Mouse (Mus musculus): ENCODE data around the gene Polr3h. TPM values are rescaled to one million over a fixed set of nuclear protein-coding genes. Genes with fewer than 3 reads are reported as not detected.
A peak's percentile ranks its signal among the peaks of the same experiment; 100 is the strongest.

Gene Polr3h
- polyA plus RNA-seq, 1 experiment: 2.8 TPM

GRCm38 (mm10) chr15:81882348-81882747 lies 43.7 kb downstream of the Polr3h start:
- Histone ChIP-seq H3K4me1 (ENCODE audit: control insufficient read depth, insufficient read depth, insufficient read length, low read length) (peaks cover 12% of the 10 kb centered on the region), H3K27ac (replicated peaks; ENCODE audit: low read depth, low read length) (peak overlapping the region; percentile 10; the same call in 1 of the 2 replicates), H3K4me3 (ENCODE audit: insufficient read depth, low read depth, low read length) (no peak overlapping the region)

- peaks cover 12% of the 10 kb centered on the region for H3K4me1 ChIP-seq (ENCODE audit: control insufficient read depth, insufficient read depth, insufficient read length, low read length)
- H3K27ac ChIP-seq (replicated peaks; ENCODE audit: low read depth, low read length): peak overlapping the region; percentile 33
- H3K4me3 ChIP-seq (ENCODE audit: insufficient read depth, low read depth, low read length): peak overlapping the region; percentile 3
Measured at GRCm38 (mm10) chr15:81879531-81880401, 46.3 kb downstream of the Polr3h start.

GRCm38 (mm10) chr15:81872262-81873136 lies 53.5 kb downstream of the Polr3h start, which contains the start of gene Aco2:
Aco2 (plus strand) TSS chr15:81872309.
- H3K4me1 ChIP-seq (ENCODE audit: control insufficient read depth, insufficient read depth, insufficient read length, low read length): 0 out of 2 replicates have a peak, but pooled peaks cover 3% of the 10 kb centered on the region
- H3K27ac ChIP-seq (replicated peaks; ENCODE audit: low read depth, low read length): peak within 1 kb of the TSS; percentile 99
- H3K4me3 ChIP-seq (ENCODE audit: insufficient read depth, low read depth, low read length): peak within 1 kb of the TSS; percentile 74

GRCm38 (mm10) chr15:81871604-81872261 lies 54.3 kb downstream of the Polr3h start, which contains the start of gene Phf5a:
Phf5a (minus strand) TSS chr15:81871911.
- Histone ChIP-seq H3K4me1 (ENCODE audit: control insufficient read depth, insufficient read depth, insufficient read length, low read length) (0 out of 2 replicates have a peak, but pooled peaks cover 3% of the 10 kb centered on the region), H3K4me3 (ENCODE audit: insufficient read depth, low read depth, low read length) (peak within 1 kb of the TSS; percentile 74), H3K27ac (replicated peaks; ENCODE audit: low read depth, low read length) (peak within 1 kb of the TSS; percentile 99)

- Histone ChIP-seq H3K4me1 (ENCODE audit: control insufficient read depth, insufficient read depth, insufficient read length, low read length) (0 out of 2 replicates have a peak, but pooled peaks cover 3% of the 10 kb centered on the region), H3K27ac (replicated peaks; ENCODE audit: low read depth, low read length) (no peak overlapping the region)
Measured at GRCm38 (mm10) chr15:81869985-81870384, 56.1 kb downstream of the Polr3h start.

GRCm38 (mm10) chr15:81864238-81864637 lies 61.8 kb downstream of the Polr3h start:
- Histone ChIP-seq H3K4me3 (ENCODE audit: insufficient read depth, low read depth, low read length) (no peak overlapping the region), H3K27ac (replicated peaks; ENCODE audit: low read depth, low read length) (no peak overlapping the region), H3K4me1 (ENCODE audit: control insufficient read depth, insufficient read depth, insufficient read length, low read length) (no peaks in the 10 kb centered on the region)

More at GRCm38 (mm10) chr15:81869985-81870384, 56.1 kb downstream of the Polr3h start:
- no peak overlapping the region for H3K4me3 ChIP-seq (ENCODE audit: insufficient read depth, low read depth, low read length)

- no peak overlapping the region for H3K4me3 ChIP-seq (ENCODE audit: insufficient read depth, low read depth, low read length)
- H3K27ac ChIP-seq (replicated peaks; ENCODE audit: low read depth, low read length): peak overlapping the region; percentile 71
- H3K4me1 ChIP-seq (ENCODE audit: control insufficient read depth, insufficient read depth, insufficient read length, low read length): no peaks in the 10 kb centered on the region
Measured at GRCm38 (mm10) chr15:81860471-81861135, 65.4 kb downstream of the Polr3h start.

GRCm38 (mm10) chr15:81859330-81860255 lies 66.4 kb downstream of the Polr3h start:
- no peaks in the 10 kb centered on the region for H3K4me1 ChIP-seq (ENCODE audit: control insufficient read depth, insufficient read depth, insufficient read length, low read length)
- H3K4me3 ChIP-seq (ENCODE audit: insufficient read depth, low read depth, low read length): peak overlapping the region; percentile 94
- peak overlapping the region; percentile 100 for H3K27ac ChIP-seq (replicated peaks; ENCODE audit: low read depth, low read length)

GRCm38 (mm10) chr15:81858517-81859329 lies 67.3 kb downstream of the Polr3h start, which contains the start of gene Tob2:
Tob2 (minus strand) TSS chr15:81858796.
- Histone ChIP-seq H3K27ac (replicated peaks; ENCODE audit: low read depth, low read length) (peak within 1 kb of the TSS; percentile 100), H3K4me1 (ENCODE audit: control insufficient read depth, insufficient read depth, insufficient read length, low read length) (no peaks in the 10 kb centered on the region), H3K4me3 (ENCODE audit: insufficient read depth, low read depth, low read length) (peak within 1 kb of the TSS; percentile 94)

- Histone ChIP-seq H3K4me3 (ENCODE audit: insufficient read depth, low read depth, low read length) (peak overlapping the region; percentile 94), H3K4me1 (ENCODE audit: control insufficient read depth, insufficient read depth, insufficient read length, low read length) (no peaks in the 10 kb centered on the region)
Measured at GRCm38 (mm10) chr15:81858138-81858516, 67.9 kb downstream of the Polr3h start.

GRCm38 (mm10) chr15:81857724-81858116 lies 68.3 kb downstream of the Polr3h start:
- Histone ChIP-seq H3K4me1 (ENCODE audit: control insufficient read depth, insufficient read depth, insufficient read length, low read length) (peaks cover under 1% of the 10 kb centered on the region; the same call in 1 of the 2 replicates), H3K4me3 (ENCODE audit: insufficient read depth, low read depth, low read length) (peak overlapping the region; percentile 94)

More at GRCm38 (mm10) chr15:81858138-81858516, 67.9 kb downstream of the Polr3h start:
- peak overlapping the region; percentile 100 for H3K27ac ChIP-seq (replicated peaks; ENCODE audit: low read depth, low read length)

GRCm38 (mm10) chr15:81856938-81857723 lies 68.9 kb downstream of the Polr3h start:
- H3K4me3 ChIP-seq (ENCODE audit: insufficient read depth, low read depth, low read length): peak overlapping the region; percentile 94
- peaks cover 4% of the 10 kb centered on the region; the same call in 1 of the 2 replicates for H3K4me1 ChIP-seq (ENCODE audit: control insufficient read depth, insufficient read depth, insufficient read length, low read length)
- H3K27ac ChIP-seq (replicated peaks; ENCODE audit: low read depth, low read length): peak overlapping the region; percentile 96

More at GRCm38 (mm10) chr15:81857724-81858116, 68.3 kb downstream of the Polr3h start:
- H3K27ac ChIP-seq (replicated peaks; ENCODE audit: low read depth, low read length): peak overlapping the region; percentile 96

All from brown adipose tissue, adult 24 weeks (tissue).